Mouse (Mus musculus): ENCODE measurements around the gene Sik2. TPM values are rescaled to one million over a fixed set of nuclear protein-coding genes. Genes with fewer than 3 reads are reported as not detected.

The Sik2 gene
- total and polyA plus RNA-seq, 2 experiments from 2014 or later, result 20.5 to 36.7 TPM

- ATAC-seq, result no peak
- TF ChIP-seq CTCF (IDR thresholded peaks at IDR 0.05; ENCODE audit: low read depth), result no peak
Measured at GRCm38 (mm10) chr9:50854376-50854775, 154.5 kb downstream of the Sik2 start.

GRCm38 (mm10) chr9:50852634-50853349 is 156.1 kb downstream of the Sik2 start:
- no peak for ATAC-seq
- no peak overlapping the region for H3K9ac ChIP-seq

More at GRCm38 (mm10) chr9:50854376-50854775, 154.5 kb downstream of the Sik2 start:
- WGBS, result 79% methylated on average over 8 of the region's 8 CpGs
- Histone ChIP-seq H3K27ac (ENCODE audit: low read depth, low read length) (no peak overlapping the region), H3K4me2 (ENCODE audit: low read depth) (no peak overlapping the region), H3K4me3 (ENCODE audit: low read depth, low read length) (no peak overlapping the region), H3K4me1 (ENCODE audit: insufficient read depth) (peaks cover 5% of the 10 kb centered on the region; the same call in 1 of the 2 replicates), H3K9me3 (ENCODE audit: low read length) (no peaks in the 10 kb centered on the region), H3K27me3 (ENCODE audit: insufficient read depth, low read length) (no peaks in the 10 kb centered on the region), H3K9ac (no peak overlapping the region), H3K36me3 (ENCODE audit: insufficient read depth) (peaks cover 2% of the 10 kb centered on the region; the same call in 1 of the 2 replicates)
- DNase-seq, result no peak

GRCm38 (mm10) chr9:50850713-50851112 is 158.2 kb downstream of the Sik2 start:
- no peak for ATAC-seq

More at GRCm38 (mm10) chr9:50852634-50853349, 156.1 kb downstream of the Sik2 start:
- peak; percentile 15; the same call in 1 of the 2 replicates for TF ChIP-seq CTCF (IDR thresholded peaks at IDR 0.05; ENCODE audit: low read depth)
- WGBS, result 40% methylated on average over 17 of the region's 17 CpGs
- H3K4me1 ChIP-seq (ENCODE audit: insufficient read depth), result peaks cover 5% of the 10 kb centered on the region; the same call in 1 of the 2 replicates
- no peak overlapping the region for H3K4me3 ChIP-seq (ENCODE audit: low read depth, low read length)
- no peaks in the 10 kb centered on the region for H3K27me3 ChIP-seq (ENCODE audit: insufficient read depth, low read length)
- DNase-seq, result peak; percentile 62
- no peaks in the 10 kb centered on the region for H3K9me3 ChIP-seq (ENCODE audit: low read length)
- peak overlapping the region; percentile 24; the same call in 1 of the 2 replicates for H3K4me2 ChIP-seq (ENCODE audit: low read depth)
- H3K36me3 ChIP-seq (ENCODE audit: insufficient read depth), result no peaks in the 10 kb centered on the region
- H3K27ac ChIP-seq (ENCODE audit: low read depth, low read length), result no peak overlapping the region

GRCm38 (mm10) chr9:50850271-50850670 is 158.6 kb downstream of the Sik2 start:
- no peak overlapping the region for H3K4me3 ChIP-seq (ENCODE audit: low read depth, low read length)
- no peak for DNase-seq
- ATAC-seq, result no peak
- H3K4me1 ChIP-seq (ENCODE audit: insufficient read depth), result peaks cover 5% of the 10 kb centered on the region; the same call in 1 of the 2 replicates
- H3K9me3 ChIP-seq (ENCODE audit: low read length), result no peaks in the 10 kb centered on the region
- no peak overlapping the region for H3K27ac ChIP-seq (ENCODE audit: low read depth, low read length)
- no peak for TF ChIP-seq CTCF (IDR thresholded peaks at IDR 0.05; ENCODE audit: low read depth)
- 0 out of 2 replicates have a peak, but pooled peaks cover under 1% of the 10 kb centered on the region for H3K36me3 ChIP-seq (ENCODE audit: insufficient read depth)
- WGBS, result 20% methylated on average over 11 of the region's 11 CpGs
- no peaks in the 10 kb centered on the region for H3K27me3 ChIP-seq (ENCODE audit: insufficient read depth, low read length)
- H3K9ac ChIP-seq, result 0 out of 2 replicates have a peak overlapping the region, but pooled peaks have one; percentile 1
- peak overlapping the region; percentile 4; the same call in 1 of the 2 replicates for H3K4me2 ChIP-seq (ENCODE audit: low read depth)

More at GRCm38 (mm10) chr9:50850713-50851112, 158.2 kb downstream of the Sik2 start:
- Histone ChIP-seq H3K36me3 (ENCODE audit: insufficient read depth) (no peaks in the 10 kb centered on the region), H3K4me1 (ENCODE audit: insufficient read depth) (peaks cover 5% of the 10 kb centered on the region; the same call in 1 of the 2 replicates), H3K9me3 (ENCODE audit: low read length) (no peaks in the 10 kb centered on the region), H3K4me3 (ENCODE audit: low read depth, low read length) (no peak overlapping the region), H3K4me2 (ENCODE audit: low read depth) (peak overlapping the region; percentile 4; the same call in 1 of the 2 replicates), H3K27ac (ENCODE audit: low read depth, low read length) (no peak overlapping the region), H3K9ac (0 out of 2 replicates have a peak overlapping the region, but pooled peaks have one; percentile 1), H3K27me3 (ENCODE audit: insufficient read depth, low read length) (no peaks in the 10 kb centered on the region)
- peak; percentile 43 for DNase-seq
- no peak for TF ChIP-seq CTCF (IDR thresholded peaks at IDR 0.05; ENCODE audit: low read depth)
- 26% methylated on average over 8 of the region's 8 CpGs for WGBS

GRCm38 (mm10) chr9:50849755-50850154 is 159.1 kb downstream of the Sik2 start:
- no peak for TF ChIP-seq CTCF (IDR thresholded peaks at IDR 0.05; ENCODE audit: low read depth)
- Histone ChIP-seq H3K9ac (no peak overlapping the region), H3K4me3 (ENCODE audit: low read depth, low read length) (no peak overlapping the region), H3K27ac (ENCODE audit: low read depth, low read length) (no peak overlapping the region), H3K4me2 (ENCODE audit: low read depth) (no peak overlapping the region), H3K9me3 (ENCODE audit: low read length) (no peaks in the 10 kb centered on the region), H3K36me3 (ENCODE audit: insufficient read depth) (peaks cover 6% of the 10 kb centered on the region; the same call in 1 of the 2 replicates), H3K27me3 (ENCODE audit: insufficient read depth, low read length) (no peaks in the 10 kb centered on the region), H3K4me1 (ENCODE audit: insufficient read depth) (peaks cover 5% of the 10 kb centered on the region; the same call in 1 of the 2 replicates)
- DNase-seq (no peak), ATAC-seq (peak; percentile 42)
- WGBS, result 59% methylated on average over 9 of the region's 9 CpGs

- no peak overlapping the region for H3K9ac ChIP-seq
- ATAC-seq, result peak; percentile 88
- no peaks in the 10 kb centered on the region for H3K27me3 ChIP-seq (ENCODE audit: insufficient read depth, low read length)
- H3K4me2 ChIP-seq (ENCODE audit: low read depth), result no peak overlapping the region
- H3K4me1 ChIP-seq (ENCODE audit: insufficient read depth), result peaks cover 5% of the 10 kb centered on the region; the same call in 1 of the 2 replicates
- H3K4me3 ChIP-seq (ENCODE audit: low read depth, low read length), result no peak overlapping the region
- peaks cover 11% of the 10 kb centered on the region for H3K36me3 ChIP-seq (ENCODE audit: insufficient read depth)
- H3K27ac ChIP-seq (ENCODE audit: low read depth, low read length), result no peak overlapping the region
- 22% methylated on average over 8 of the region's 8 CpGs for WGBS
- DNase-seq, result peak; percentile 96
- H3K9me3 ChIP-seq (ENCODE audit: low read length), result no peaks in the 10 kb centered on the region
- TF ChIP-seq CTCF (IDR thresholded peaks at IDR 0.05; ENCODE audit: low read depth), result peak; percentile 92
Measured at GRCm38 (mm10) chr9:50849249-50849648, 159.6 kb downstream of the Sik2 start.

- H3K27me3 ChIP-seq (ENCODE audit: insufficient read depth, low read length), result no peaks in the 10 kb centered on the region
- H3K36me3 ChIP-seq (ENCODE audit: insufficient read depth), result peaks cover 15% of the 10 kb centered on the region
- no peak for TF ChIP-seq CTCF (IDR thresholded peaks at IDR 0.05; ENCODE audit: low read depth)
- peaks cover 5% of the 10 kb centered on the region; the same call in 1 of the 2 replicates for H3K4me1 ChIP-seq (ENCODE audit: insufficient read depth)
- H3K4me2 ChIP-seq (ENCODE audit: low read depth), result no peak overlapping the region
- no peak for DNase-seq
- no peak for ATAC-seq
- no peaks in the 10 kb centered on the region for H3K9me3 ChIP-seq (ENCODE audit: low read length)
- 58% methylated on average over 5 of the region's 5 CpGs for WGBS
- H3K4me3 ChIP-seq (ENCODE audit: low read depth, low read length), result no peak overlapping the region
- no peak overlapping the region for H3K9ac ChIP-seq
- H3K27ac ChIP-seq (ENCODE audit: low read depth, low read length), result no peak overlapping the region
Measured at GRCm38 (mm10) chr9:50848821-50849220, 160.1 kb downstream of the Sik2 start.
